Mouse (Mus musculus) adrenal gland, postnatal 36 days (tissue): ENCODE measurements around the gene Nprl2. TPM values are rescaled to one million over a fixed set of nuclear protein-coding genes. Genes with fewer than 3 reads are reported as not detected.

Experiments
- total RNA-seq, 2 experiments: library from RNA; stranded (reverse); gene quantifications; 2 replicates each; pipeline ENCODE4 v1.2.3; 2021

Gene Nprl2
- total RNA-seq, 2 experiments from 2014 or later = 27.9 to 29.2 TPM

Other genes with a start within 250 kb of the Nprl2 start
- 10 to 100 TPM; 31.7 to 31.8 TPM for gene Cish, start 246.2 kb upstream of the Nprl2 start, total RNA-seq
- gene Hemk1, start 203.9 kb upstream of the Nprl2 start, total RNA-seq = 10 to 100 TPM; 15.6 to 16.1 TPM
- 1 to 10 TPM; 1.2 to 1.3 TPM for gene 6430571L13Rik, start 201.6 kb upstream of the Nprl2 start, total RNA-seq
- gene Cacna2d2, start 142.6 kb upstream of the Nprl2 start, total RNA-seq = 1 to 10 TPM; 4.9 to 5.2 TPM
- 10 to 100 TPM; 43.7 to 49.9 TPM for gene Tmem115, start 8.3 kb upstream of the Nprl2 start, total RNA-seq
- gene Cyb561d2, start within 50 bp of the Nprl2 start, total RNA-seq = 10 to 100 TPM; 16.7 to 27.4 TPM
- under 1 TPM; 0.20 to 0.66 TPM for gene Zmynd10, start 5.1 kb downstream of the Nprl2 start, total RNA-seq
- gene Rassf1, start 9.3 kb downstream of the Nprl2 start, total RNA-seq = 10 to 100 TPM; 20.4 to 21.6 TPM
- gene Tusc2, start 21.0 kb downstream of the Nprl2 start, total RNA-seq = 10 to 100 TPM; 45.2 to 52.5 TPM
- gene Hyal2, start 25.7 kb downstream of the Nprl2 start, total RNA-seq = 10 to 100 TPM; 35.8 to 37.8 TPM
- 10 to 100 TPM in 1 of 2 experiments, 1 to 10 TPM in 1; 8.6 to 10.1 TPM for gene Hyal1, start 34.7 kb downstream of the Nprl2 start, total RNA-seq
- 10 to 100 TPM; 14.5 to 19.5 TPM for gene Naa80, start 36.7 kb downstream of the Nprl2 start, total RNA-seq
- 1 to 10 TPM in 1 of 2 experiments, under 1 TPM in 1; 0.99 to 1.6 TPM for gene Hyal3, start 38.6 kb downstream of the Nprl2 start, total RNA-seq
- gene Ifrd2, start 45.4 kb downstream of the Nprl2 start, total RNA-seq = 10 to 100 TPM; 37.8 to 43.1 TPM
- gene Sema3b, start 67.0 kb downstream of the Nprl2 start, total RNA-seq = 1 to 10 TPM; 4.6 to 8.4 TPM
- 100 to 1,000 TPM; 221 to 245 TPM for gene Gnai2, start 93.1 kb downstream of the Nprl2 start, total RNA-seq
- gene Slc38a3, start 127.3 kb downstream of the Nprl2 start, total RNA-seq = 1 to 10 TPM in 1 of 2 experiments, under 1 TPM in 1; 0.30 to 1.0 TPM
- gene Gnat1, start 137.5 kb downstream of the Nprl2 start, total RNA-seq = not detected
- gene Sema3f, start 168.2 kb downstream of the Nprl2 start, total RNA-seq = 10 to 100 TPM; 22.6 to 41.3 TPM
- 100 to 1,000 TPM in 1 of 2 experiments, 10 to 100 TPM in 1; 91.6 to 126 TPM for gene Rbm5, start 228.8 kb downstream of the Nprl2 start, total RNA-seq